Mouse (Mus musculus) thymus, adult 18-20 months (tissue): ENCODE measurements around the gene Mtx3.
"Not testable (repeated sequence)": the region's sequence is repeated elsewhere in the genome, so short reads cannot be mapped to it uniquely, and the experiment has no call there.

Experiments used
- DNase-seq, 2 experiments: peaks; one replicate each; pipeline ENCODE4 v3.0.0; 2022; ENCODE audit warnings: mixed read lengths in 2 of 2

Mtx3 gene

DNA sequence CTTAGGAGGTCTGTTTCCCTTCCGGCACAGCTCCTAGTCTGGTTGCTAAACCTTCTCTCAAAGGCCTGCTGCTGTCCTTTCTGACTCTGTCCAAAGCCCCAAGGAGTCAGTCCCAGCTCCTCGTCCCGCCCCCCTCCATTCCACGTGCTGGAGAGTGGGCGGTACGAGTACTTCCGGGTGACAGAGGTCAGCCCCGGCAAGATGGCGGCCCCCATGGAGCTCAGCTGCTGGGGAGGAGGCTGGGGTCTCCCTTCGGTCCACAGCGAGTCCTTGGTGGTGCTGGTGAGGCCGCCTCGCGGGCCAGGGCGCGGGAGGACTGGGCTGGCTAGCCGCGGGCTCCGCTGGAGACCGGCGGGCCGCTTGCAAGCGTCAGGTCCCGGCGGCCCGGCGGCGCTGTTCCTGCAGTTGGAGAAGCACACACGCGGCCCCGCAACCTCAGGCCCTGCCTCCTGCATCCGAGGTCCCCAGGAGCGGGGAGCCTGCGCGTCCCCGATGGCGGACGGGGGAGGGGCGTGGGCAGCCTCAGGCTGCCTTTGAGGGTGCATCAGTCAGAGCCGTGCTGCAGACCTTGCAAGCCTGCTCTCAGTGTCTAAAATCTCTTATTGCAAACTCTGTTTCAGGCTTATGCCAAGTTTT lies at the start of gene Mtx3:
TSS of gene Mtx3 (plus strand) at position 175 of the 636 bp plus-strand sequence.
- DNase-seq: peak; percentile 43 to 57

DNA sequence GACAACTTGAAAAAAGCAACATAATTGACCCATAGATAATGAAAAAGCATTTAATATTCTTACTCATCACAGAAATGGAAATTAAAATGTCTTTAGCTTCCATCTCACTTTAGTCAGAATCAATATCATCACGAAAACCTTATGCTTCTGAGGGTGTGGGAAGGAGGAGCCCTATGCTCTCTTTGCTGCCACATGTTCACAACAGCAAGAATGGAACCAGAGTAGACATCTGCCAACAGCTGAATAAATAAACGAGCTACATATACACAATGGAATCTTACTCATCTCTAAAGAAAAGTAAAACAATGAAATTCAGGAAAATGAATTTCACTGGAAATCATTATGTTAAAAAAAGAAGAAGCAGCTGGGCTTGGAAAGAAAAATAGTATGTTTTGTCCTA lies 45.7 kb upstream of the Mtx3 start:
- no peak for DNase-seq

DNA sequence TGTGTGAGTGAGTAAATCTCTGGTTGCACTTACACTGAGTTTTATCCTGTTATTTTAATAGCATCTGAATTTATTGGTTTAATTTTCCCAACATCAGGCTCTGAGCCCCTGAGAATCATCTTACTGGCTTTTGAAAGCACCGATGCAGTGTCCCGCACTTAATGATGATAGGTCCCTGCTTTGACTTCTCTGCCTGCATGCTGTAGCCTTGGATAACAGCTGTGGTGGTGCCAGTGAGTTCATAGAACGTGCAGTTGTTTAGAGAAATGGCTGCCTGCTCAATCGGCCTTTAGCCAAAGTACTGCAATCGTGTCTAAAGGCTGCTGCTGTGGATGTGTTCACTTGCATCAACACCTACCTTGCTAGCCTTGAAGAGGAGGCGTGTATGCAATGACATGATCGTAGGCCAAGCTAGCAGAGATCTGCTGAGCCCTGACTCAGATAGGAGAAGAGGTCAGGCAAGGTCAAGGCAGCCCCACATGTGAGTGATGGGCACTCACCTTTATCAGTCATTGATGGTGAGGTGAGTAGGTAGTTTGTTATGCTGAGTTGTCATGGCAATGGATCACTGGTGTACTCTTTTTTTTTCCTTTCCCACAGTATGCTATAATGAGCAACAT lies 45.1 kb upstream of the Mtx3 start:
- DNase-seq: no peak

DNA sequence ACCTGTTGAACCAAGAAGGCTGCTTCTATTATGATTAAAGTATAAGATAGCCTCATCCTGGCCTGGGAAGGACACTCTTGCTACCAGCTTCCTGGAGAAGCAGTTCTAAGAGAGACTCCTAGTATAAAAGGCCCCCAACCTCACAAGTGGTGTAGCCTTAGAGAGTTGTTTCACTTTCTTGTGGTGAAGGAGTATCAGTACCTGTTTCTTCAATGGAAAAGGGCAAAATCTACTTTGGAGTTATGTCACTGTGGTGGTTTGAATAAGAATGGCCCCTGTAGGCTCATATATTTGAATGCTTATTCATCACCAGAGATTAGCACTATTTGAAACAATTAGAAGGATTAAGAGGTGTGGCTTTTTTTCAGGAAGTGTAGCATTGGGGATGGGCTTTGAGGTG lies 37.8 kb upstream of the Mtx3 start:
- no peak for DNase-seq

DNA sequence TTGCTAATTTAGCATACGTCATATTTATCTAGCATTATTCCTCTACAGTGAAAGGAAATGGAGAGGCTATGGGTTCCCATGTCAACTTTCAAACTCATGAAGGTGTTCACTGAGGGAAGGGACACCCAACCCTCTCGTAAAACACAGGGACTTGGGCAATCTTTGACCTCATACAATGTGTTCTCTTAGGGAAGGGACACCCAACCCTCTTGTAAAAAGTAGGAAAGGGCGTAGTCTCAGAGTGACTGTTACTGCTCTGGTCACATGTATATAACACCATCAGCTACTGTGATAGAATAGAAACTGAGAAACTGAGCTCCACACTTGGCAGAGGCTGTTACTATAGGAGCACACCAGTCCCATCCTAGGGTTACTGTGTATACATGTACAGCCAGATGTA lies 36.7 kb upstream of the Mtx3 start:
- no peak for DNase-seq

DNA sequence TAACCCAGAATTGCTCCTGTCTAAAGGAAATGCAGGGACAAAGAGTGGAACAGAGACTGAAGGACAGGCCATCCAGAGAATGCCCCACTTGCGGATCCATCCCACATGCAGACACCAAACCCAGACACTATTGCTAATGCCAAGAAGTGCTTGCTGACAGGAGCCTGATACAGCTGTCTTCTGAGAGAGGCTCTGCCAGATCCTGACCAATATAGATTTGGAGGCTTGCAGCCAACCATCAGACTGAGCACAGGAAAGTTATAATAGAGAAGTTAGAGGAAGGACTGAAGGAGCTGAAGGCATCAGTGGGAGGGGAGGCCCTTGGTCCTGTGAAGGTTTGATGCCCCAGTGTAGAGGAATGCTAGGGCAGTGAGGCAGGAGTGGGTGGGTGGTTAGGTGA lies 34.0 kb upstream of the Mtx3 start:
- DNase-seq: not testable (repeated sequence)

DNA sequence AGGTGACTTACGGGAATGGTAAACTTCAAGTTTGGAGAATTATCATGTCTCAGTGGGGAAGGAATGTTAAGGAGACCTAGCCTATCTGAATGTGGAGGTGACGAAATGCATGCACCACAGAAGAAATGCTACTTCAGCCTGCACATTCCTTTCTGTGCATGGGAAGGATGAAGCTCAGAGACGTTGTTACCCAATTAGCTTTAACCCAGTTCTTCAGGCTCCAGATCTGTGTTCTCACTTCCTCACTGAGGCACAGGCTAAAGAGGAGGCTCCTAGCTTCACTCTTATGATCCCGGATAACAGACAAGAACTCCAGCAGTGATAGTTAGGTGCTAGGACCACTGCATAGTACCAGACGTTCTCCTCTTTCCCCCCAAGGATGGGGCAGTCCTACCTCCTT lies 28.2 kb upstream of the Mtx3 start:
- DNase-seq: no peak

DNA sequence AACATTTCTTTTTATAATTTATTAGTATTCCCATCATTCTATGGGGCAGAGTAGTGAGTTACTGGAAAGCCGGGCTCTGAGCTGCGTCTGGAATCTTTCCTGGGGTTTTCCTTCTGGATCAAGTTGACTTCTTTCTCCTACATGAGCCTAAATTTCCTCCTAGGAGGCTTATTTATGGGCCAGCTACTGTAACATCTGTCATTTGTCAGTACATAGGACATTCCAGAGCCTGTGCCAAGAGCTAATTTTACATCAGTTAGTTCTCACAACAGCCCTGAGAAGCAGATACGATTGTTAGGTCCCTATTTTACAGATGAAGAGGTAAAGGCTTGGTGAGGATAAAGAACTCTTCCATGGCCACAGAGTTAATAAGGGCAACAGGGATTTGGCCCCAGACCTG lies 27.2 kb upstream of the Mtx3 start:
- no peak for DNase-seq

DNA sequence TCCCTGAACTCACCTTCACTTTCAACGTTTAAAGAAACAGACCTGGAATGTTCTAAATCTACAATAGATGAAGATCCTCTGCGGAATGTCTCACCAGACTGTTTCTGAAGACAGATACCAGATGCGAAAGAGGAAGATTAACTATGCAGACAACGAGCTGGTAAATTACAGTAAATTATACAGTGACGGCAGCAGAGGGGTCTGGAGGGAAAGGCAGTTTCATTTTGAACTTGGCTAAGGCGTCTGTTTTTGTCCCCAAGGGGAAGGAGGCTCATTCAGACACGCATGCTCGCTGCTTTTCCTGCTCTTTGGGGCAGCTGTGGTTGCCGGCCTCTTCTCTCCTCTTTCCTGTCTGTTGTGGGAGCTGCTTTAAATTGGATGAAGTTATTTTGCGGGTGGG lies 15.7 kb upstream of the Mtx3 start:
- no peak for DNase-seq

DNA sequence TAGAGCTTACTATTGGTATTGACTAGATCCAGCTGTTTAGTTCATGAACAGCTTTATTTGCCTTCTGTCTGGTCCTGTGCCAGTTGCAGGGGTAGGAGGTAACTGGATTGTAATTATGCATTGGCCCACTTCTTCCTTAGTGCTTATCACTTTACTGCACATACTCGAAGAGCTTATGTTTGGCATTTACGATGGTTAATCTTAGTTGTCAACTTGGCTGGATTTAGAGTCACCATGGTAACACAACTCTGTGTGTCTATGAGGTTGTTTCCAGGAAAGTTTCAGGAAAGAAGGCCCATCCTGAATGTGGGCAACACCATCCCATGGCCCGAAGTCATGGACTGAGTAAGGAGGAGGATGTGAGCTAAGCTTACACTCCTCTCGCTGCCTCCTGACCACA lies 11.4 kb upstream of the Mtx3 start:
- no peak for DNase-seq

DNA sequence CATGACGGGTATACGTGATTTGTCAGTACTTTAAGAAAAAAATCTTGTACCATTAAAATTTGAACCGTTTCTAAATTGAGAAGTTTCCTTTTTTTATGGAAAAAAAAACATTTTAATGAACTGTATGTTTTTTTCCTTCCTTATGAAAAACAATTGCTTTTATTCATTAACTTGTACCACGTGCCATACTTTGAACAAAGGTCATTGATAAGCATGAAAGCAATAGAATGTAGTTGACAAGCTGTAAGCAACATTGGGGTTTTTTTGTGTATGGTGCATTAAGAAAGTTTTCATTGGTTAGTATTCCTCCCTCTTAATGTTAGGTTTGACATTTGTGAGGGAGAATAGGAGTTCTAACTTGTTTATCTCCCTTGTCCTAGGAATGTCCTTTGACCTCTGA lies 1.9 kb downstream of the Mtx3 start:
- DNase-seq: no peak

DNA sequence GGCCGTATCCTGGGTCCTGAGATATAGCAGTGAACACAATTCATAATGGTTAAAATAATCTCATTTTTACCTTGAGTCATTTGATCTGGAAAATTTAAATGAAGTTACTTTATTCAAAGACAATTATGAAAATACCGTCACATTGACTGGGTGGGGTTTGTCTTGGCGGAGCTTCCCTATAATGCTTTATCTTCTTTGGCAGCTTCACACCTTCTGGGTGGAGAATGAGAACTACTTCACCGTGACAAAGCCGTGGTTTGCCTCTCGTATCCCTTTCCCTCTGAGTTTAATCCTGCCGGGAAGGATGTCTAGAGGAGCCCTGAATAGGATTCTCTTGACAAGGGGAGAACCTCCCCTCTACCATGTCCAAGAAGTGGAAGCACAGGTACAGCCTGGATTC lies 2.8 kb downstream of the Mtx3 start:
- no peak for DNase-seq

DNA sequence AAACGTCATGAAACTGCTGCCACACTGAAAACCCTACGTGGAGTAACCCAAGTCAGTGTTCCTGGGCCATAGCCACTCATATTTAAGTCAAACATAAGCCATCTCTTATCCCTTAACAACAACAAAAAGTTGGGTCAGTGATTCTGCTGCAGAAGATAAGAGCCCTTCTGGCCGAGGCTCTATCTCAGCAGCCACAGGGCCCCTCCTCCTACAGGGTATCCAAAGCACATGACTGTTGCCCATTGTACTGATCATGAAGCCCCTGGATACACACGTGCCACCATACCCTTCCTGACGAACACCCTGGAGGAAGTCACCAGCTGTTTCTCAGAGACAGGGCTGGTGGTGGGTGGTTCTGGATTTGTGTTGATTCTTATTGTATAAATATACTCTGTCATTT lies 3.4 kb downstream of the Mtx3 start:
- no peak for DNase-seq

DNA sequence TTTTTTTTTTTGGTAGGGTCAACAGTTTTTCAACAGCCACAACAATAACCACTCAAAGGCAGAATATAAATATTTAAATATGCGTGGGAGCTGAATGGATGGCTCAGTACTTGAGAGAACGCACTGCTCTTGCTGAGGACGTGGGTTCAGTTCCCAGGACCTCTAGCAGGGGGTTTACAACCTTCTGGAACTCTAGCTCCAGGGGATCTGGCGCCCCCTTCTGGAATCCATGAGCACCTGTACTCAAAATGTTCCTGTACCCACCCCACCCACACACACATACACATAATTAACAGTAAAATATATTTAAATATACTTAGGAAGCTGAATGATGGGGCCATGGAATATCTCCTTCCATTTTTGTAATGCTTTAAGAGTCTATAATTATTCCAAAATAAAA lies 11.3 kb downstream of the Mtx3 start:
- DNase-seq: no peak

DNA sequence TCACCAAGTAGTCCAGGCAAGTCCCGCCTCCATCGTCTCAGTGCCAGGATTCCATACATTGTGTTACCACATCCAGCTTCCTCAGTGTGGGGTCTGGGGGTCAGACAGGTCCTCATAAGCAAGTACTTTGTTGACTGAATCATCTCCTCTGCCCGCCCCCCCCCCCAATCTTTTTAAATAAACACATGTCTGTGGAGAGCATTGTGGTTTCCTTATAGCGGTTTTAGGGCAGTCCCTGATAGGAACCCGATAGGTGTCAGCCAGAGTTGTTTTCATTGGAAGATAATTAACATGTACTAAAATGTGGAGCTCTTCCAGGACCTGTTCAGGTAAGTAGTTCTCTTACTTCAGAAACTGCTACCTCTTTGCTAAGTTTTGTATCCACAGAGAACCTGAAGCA lies 14.2 kb downstream of the Mtx3 start:
- DNase-seq: no peak

DNA sequence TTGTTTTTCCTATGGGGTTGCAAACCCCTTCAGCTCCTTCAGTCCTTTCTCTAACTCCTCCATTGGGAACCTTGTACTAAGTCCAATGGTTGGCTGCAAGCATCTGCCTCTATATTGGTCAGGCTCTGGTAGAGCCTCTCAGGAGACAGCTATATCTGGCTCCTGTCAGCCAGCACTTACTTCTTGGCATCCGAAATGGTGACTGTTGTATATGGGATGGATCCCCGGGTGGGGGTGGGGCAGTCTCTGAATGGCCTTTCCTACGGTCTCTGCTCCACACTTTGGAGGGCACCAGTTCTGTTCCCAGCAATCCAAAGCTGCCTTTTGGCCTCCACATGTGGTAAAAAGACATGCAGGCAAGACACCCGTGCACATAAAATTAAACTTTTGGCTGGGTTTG lies 15.4 kb downstream of the Mtx3 start:
- no peak for DNase-seq

DNA sequence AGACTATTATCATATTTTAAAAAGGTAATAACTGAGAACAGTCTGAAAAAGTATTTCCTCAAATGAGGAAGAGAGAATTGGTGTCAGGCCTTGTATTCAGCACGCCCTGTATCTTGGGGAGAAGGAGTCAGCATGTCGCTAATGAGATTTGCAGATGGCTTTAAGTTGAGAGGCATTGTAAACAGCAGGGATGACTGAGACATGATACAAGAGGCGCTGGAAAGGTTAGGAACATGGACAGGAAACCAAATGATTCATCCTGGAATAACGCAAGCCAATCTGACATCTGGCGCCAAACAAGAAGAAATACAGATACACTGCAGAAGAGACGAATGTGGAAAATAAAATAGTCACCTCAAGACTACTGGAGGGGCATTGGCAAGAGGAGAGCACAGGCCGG lies 20.8 kb downstream of the Mtx3 start:
- DNase-seq: no peak

DNA sequence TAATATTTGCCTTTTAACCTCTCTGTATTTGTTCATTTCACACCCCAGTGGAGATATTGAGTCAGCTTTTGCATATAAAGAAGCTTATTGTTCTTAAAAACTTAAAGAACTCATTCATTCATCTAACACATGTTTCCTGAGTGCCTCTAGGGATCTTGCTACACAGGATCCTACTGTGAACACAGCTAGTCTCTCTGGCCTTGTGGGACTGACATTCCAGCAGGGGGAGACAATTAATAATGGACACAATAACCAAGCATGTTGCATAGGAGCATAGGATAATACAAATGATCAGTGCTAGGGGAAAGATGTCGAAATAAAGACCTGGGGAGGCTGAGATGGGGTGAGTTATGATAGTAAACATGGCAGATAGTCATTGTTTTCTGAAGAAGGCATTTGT lies 22.1 kb downstream of the Mtx3 start:
- no peak for DNase-seq

DNA sequence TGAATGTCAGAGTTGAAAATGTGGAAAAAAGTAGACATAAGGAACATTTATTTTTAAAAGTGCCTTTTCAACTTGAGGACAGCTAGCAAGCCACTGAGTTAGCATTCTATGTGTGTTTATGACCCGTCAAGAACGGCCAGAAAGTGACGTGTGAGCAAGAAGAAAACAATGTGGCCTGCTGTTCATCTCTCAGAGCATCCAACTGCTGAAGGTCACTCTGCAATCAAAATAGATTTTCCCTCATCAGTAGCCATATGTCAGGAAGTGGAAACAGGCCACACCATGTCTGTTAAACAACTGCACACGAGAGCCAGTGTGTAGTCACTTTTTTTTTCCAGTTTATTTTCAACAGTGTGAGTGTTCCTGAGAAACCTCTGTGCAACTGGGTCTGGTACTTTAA lies 35.0 kb downstream of the Mtx3 start:
- no peak for DNase-seq

DNA sequence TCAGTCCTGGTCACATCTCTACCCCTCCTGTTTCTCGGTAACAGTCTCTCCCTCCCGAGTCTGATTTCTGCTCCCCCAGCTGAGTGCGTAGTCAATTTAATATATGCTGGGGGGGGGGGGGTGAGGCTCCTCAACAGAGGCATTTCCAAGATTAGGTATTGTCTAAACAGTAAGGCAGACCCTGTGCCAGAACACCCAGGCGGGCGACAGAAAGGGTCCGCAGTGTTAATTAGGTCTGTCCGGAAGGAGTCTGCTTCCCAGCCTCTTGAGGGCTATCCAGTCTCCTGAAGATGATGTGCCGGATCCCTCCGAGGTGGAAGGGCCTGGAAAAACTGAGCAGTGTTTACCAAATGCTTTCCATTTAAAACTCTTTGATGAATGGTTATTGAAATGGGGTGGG lies 35.4 kb downstream of the Mtx3 start:
- DNase-seq: no peak

DNA sequence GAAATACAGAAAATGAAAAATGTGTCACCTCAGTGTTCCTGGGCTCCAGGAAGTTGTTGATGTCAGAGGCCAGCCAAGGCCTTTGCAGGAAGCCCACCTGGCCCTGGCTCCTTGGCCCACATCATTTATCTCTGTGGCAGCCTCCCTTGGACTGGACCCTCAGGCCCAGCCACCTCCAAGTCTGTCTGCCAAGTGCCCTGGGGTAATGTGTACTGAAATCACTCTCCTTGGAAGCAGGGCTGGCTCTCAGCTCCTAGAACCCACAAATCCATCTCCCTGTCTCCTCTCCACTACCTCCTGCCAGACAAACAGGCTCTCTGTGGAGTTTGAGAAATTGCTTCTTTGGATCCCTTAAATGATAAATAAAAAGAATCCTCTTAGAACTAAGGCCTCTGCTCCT lies 36.0 kb downstream of the Mtx3 start:
- no peak for DNase-seq

DNA sequence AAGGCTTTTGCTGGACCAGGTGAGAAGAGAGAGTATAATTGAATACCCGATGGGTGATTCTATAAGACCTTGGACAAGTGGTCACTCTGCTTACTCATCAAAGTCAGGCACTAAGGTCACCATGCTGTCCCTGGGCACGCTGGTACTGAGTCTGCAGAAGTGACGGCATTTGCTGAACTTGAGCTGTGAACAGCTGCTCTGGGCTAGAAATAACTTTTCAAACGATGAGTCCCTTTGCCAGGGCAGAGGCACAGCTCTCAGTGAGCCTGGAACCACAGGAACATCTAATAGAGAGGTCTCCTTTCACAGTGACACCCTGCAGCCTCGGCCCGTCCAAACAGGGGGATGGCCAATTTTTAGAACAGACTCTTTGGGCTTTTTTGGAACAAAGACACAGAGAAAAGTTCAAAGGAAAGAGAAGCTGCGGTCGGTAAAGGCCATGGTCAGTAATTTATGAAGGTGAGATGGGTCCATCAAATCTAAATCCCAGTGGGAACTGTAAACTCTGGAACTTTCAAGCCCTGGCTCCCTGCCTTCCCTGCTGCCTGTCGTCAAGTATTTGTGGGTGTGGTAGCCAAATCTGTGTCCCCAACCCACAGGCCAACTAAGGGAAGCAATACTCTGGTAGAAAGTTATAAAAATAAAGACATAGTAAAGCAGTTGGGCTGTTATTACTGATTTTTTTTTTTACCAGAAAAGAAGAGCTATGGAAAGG lies 37.9 kb downstream of the Mtx3 start:
- DNase-seq: no peak

DNA sequence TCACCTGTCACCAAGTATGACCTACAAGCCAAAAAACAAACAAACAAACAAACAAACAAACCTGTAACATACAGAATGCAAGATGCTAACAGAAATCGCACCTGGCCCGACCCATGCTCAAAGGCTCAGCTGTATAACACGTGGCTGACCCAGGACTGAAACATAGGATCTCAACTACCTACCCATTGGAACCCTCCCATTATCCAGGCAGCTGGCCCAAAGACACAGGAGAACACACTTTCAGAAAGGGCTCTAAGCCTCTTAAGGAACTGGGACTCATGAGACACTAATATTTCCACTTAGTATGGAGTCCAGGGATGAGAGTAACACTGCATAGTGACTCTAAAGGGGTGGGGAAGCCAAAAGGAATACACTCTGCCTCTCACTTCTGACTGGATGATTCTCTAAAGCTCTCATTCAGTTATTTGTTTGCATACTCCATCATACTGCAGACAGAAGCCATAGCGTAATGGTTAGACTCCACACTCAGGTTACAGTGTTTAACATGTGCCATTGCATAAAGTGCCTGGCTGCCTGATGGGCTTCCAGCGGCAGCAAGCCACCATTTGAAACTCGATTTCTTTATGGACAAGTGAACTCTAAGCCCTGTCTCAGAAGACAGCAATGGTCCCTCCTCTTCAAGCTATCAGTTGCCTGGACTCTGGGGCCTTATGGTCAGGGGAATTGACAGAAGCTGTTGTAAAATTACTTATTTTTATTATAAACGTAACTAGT lies 38.6 kb downstream of the Mtx3 start:
- no peak for DNase-seq

DNA sequence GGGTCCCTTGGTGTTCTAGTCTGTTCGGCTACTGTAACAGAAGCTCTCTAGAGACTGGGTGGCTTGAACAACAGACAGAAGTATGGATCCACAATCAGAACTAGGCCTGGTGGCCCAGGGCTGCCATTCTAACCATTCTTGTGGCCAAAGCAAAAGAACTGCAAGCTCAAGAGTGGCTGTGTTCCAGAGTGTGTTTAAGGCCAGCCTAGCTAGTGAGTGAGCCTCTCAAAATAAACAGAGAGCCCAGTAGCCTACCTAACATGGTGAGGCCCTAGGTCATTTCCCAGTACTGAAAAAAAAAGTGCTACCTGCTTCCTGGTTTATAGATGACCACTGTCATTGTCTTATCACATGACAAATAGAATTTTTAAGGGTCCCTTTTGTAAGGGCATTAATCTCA lies 39.6 kb downstream of the Mtx3 start:
- no peak for DNase-seq
